Mouse (Mus musculus) splenic B cell, adult 2 months (primary cell): ENCODE data around the gene Stx18.

Experiments
- DNase-seq: peaks from one replicate; pipeline ENCODE4 v3.0.0-alpha.2; 2011; ENCODE audit warnings: low read depth, low spot score
- H3K27me3 ChIP-seq: 2 replicates; pipeline ENCODE4 v1.6.1; 2012; ENCODE audit warnings: mild to moderate bottlenecking, low read length, moderate library complexity, mixed read lengths; ENCODE audit not compliant: control insufficient read depth, poor library complexity, insufficient read depth, severe bottlenecking
- H3K36me3 ChIP-seq: 2 replicates; pipeline ENCODE4 v1.6.1; 2012; ENCODE audit warnings: mild to moderate bottlenecking, low read length, moderate library complexity, mixed read lengths; ENCODE audit not compliant: control insufficient read depth, poor library complexity, insufficient read depth, severe bottlenecking

The Stx18 gene

GRCm38 (mm10) chr5:38184688-38185285 is 146.2 kb downstream of the Stx18 start:
- no peak for DNase-seq
- Histone ChIP-seq H3K27me3 (no peaks in the 10 kb centered on the region), H3K36me3 (no peaks in the 10 kb centered on the region)

DNA sequence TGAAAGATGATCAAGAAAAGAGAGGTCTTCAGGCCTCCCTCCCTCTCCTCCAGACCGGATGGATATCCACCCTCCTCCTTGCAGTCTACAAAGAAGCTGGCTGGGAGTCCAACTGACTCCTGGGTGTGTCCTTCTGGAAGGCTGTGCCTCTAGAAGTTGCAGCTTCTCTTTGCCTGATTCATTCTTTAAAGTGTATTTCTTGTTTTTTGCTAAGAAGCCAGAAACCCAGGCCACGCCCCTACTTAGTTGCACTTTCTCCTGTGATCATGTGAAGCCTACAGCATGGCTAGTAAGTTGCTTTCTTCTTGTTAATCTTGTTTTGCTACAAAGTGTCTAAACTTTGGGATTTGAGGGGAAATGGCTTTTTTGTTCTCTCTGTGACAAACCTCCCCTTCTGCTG is 148.5 kb downstream of the Stx18 start:
- no peak for DNase-seq
- Histone ChIP-seq H3K36me3 (no peaks in the 10 kb centered on the region), H3K27me3 (no peaks in the 10 kb centered on the region)
